Mouse (Mus musculus) bone marrow macrophage, adult 2 months (primary cell): ENCODE results near the gene Nradd. TPM values are rescaled to one million over a fixed set of nuclear protein-coding genes. Genes with fewer than 3 reads are reported as not detected.
A peak's percentile ranks its signal among the peaks of the same experiment; 100 is the strongest.

ENCODE experiments used
- H3K27ac ChIP-seq: 2 replicates; pipeline ENCODE4 v1.5.1; 2012; ENCODE audit warnings: low read depth, low read length; ENCODE audit not compliant: insufficient read depth
- H3K4me1 ChIP-seq: 2 replicates; pipeline ENCODE4 v1.6.1; 2012; ENCODE audit warnings: low read length; ENCODE audit not compliant: control insufficient read depth, insufficient read depth
- H3K4me3 ChIP-seq: 2 replicates; pipeline ENCODE4 v1.5.1; 2012; ENCODE audit warnings: mild to moderate bottlenecking, low read length, moderate library complexity; ENCODE audit not compliant: insufficient read depth
- CTCF ChIP-seq: IDR thresholded peaks from 2 replicates; pipeline ENCODE4 v1.5.1; 2012; ENCODE audit warnings: low read depth, mild to moderate bottlenecking, low read length, moderate library complexity
- POLR2A ChIP-seq: IDR thresholded peaks from 2 replicates; pipeline ENCODE4 v1.6.1; 2012; ENCODE audit warnings: mild to moderate bottlenecking, low read depth, low read length, borderline replicate concordance
- polyA plus RNA-seq: library from polyadenylated mRNA; stranded (reverse); fragments of >200 nt; gene quantifications from 2 replicates; pipeline ENCODE4 v1.2.4, GENCODE M21; 2012; ENCODE audit not compliant: missing spikeins, insufficient read depth, insufficient read length

Gene Nradd
- 6.8 and 10.0 TPM in 2 replicates for polyA plus RNA-seq

- H3K4me3 ChIP-seq = peak within 1 kb of the TSS; percentile 39
- H3K4me1 ChIP-seq = no peaks in the 10 kb centered on the region
- no peak for TF ChIP-seq POLR2A
- TF ChIP-seq CTCF = no peak
- H3K27ac ChIP-seq = no peak within 1 kb of the TSS
These were observed at the start of gene Nradd for GRCm38 (mm10) chr9:110624361-110625166. Gene Nradd, minus strand, starts transcription at chr9:110624452.

GRCm38 (mm10) chr9:110673107-110673752, 49.0 kb upstream of the Nradd start:
- Histone ChIP-seq H3K27ac (no peak overlapping the region), H3K4me1 (peaks cover 45% of the 10 kb centered on the region), H3K4me3 (no peak overlapping the region)
- no peak for TF ChIP-seq POLR2A
- TF ChIP-seq CTCF = no peak

- TF ChIP-seq POLR2A (no peak), CTCF (0 out of 2 replicates have a peak, but pooled peaks have one; percentile 24)
- peaks cover 46% of the 10 kb centered on the region for H3K4me1 ChIP-seq
- H3K4me3 ChIP-seq = no peak overlapping the region
- no peak overlapping the region for H3K27ac ChIP-seq
These were observed 48.3 kb upstream of the Nradd start for GRCm38 (mm10) chr9:110672462-110673106.

- no peak for TF ChIP-seq CTCF
- TF ChIP-seq POLR2A = no peak
- no peak overlapping the region for H3K4me3 ChIP-seq
- peaks cover 44% of the 10 kb centered on the region for H3K4me1 ChIP-seq
- no peak overlapping the region for H3K27ac ChIP-seq
These were observed 45.5 kb upstream of the Nradd start for GRCm38 (mm10) chr9:110669785-110670184.

- Histone ChIP-seq H3K27ac (no peak overlapping the region), H3K4me3 (no peak overlapping the region), H3K4me1 (peaks cover 46% of the 10 kb centered on the region)
- no peak for TF ChIP-seq CTCF
- TF ChIP-seq POLR2A = no peak
These were observed 44.5 kb upstream of the Nradd start for GRCm38 (mm10) chr9:110668601-110669293.

- no peak for TF ChIP-seq CTCF
- TF ChIP-seq POLR2A = no peak
- H3K4me1 ChIP-seq = peaks cover 43% of the 10 kb centered on the region
- H3K4me3 ChIP-seq = no peak overlapping the region
- H3K27ac ChIP-seq = peak overlapping the region; percentile 49
These were observed 43.1 kb upstream of the Nradd start for GRCm38 (mm10) chr9:110667219-110667836.

- H3K4me1 ChIP-seq = peaks cover 51% of the 10 kb centered on the region
- TF ChIP-seq POLR2A (no peak), CTCF (no peak)
- H3K27ac ChIP-seq = no peak overlapping the region
- H3K4me3 ChIP-seq = no peak overlapping the region
These were observed 42.1 kb upstream of the Nradd start for GRCm38 (mm10) chr9:110666374-110666773.

GRCm38 (mm10) chr9:110665912-110666311, 41.7 kb upstream of the Nradd start:
- H3K4me3 ChIP-seq = peak overlapping the region; percentile 10; the same call in 1 of the 2 replicates
- TF ChIP-seq CTCF (no peak), POLR2A (no peak)
- peaks cover 56% of the 10 kb centered on the region for H3K4me1 ChIP-seq
- peak overlapping the region; percentile 33 for H3K27ac ChIP-seq

GRCm38 (mm10) chr9:110662844-110663243, 38.6 kb upstream of the Nradd start:
- TF ChIP-seq CTCF (no peak), POLR2A (no peak)
- Histone ChIP-seq H3K4me1 (peaks cover 70% of the 10 kb centered on the region), H3K4me3 (no peak overlapping the region), H3K27ac (no peak overlapping the region)
